Mouse (Mus musculus) heart, adult 2 months (tissue): ENCODE measurements around the gene Syn3.

Source experiments
- CTCF ChIP-seq: fragments of 200-600 bp; IDR thresholded peaks from 2 replicates; pipeline ENCODE4 v1.8.1; 2022; ENCODE audit warnings: antibody characterized with exemption, mild to moderate bottlenecking, moderate library complexity
- EP300 ChIP-seq: fragments of 200-500 bp; IDR thresholded peaks from 2 replicates; pipeline ENCODE4 v1.6.1; 2011; ENCODE audit warnings: low read depth, low read length, control low read depth; ENCODE audit not compliant: insufficient read depth
- POLR2A ChIP-seq: fragments of 200-500 bp; IDR thresholded peaks from 2 replicates; pipeline ENCODE4 v1.6.1; 2011; ENCODE audit warnings: mild to moderate bottlenecking, low read depth, low read length, control low read depth; ENCODE audit not compliant: insufficient read depth

GRCm38 (mm10) chr10:86336506-86336905, 162.2 kb downstream of the Syn3 start:
- TF ChIP-seq CTCF: no peak
- TF ChIP-seq POLR2A: no peak
- TF ChIP-seq EP300: no peak
